Mouse (Mus musculus) retina, embryonic 14.5 days (tissue): ENCODE results near the gene Fkbp1b.
"Not testable (repeated sequence)": the region's sequence is repeated elsewhere in the genome, so short reads cannot be mapped to it uniquely, and the experiment has no call there.

Experiments used
- DNase-seq: peaks from one replicate; pipeline ENCODE4 v3.0.0-alpha.2; 2015; ENCODE audit warnings: low spot score

Gene Fkbp1b

GRCm38 (mm10) chr12:4841392-4841887 is at the start of gene Fkbp1b:
TSS of gene Fkbp1b (minus strand) at chr12:4841591.
- peak; percentile 67 for DNase-seq

DNA sequence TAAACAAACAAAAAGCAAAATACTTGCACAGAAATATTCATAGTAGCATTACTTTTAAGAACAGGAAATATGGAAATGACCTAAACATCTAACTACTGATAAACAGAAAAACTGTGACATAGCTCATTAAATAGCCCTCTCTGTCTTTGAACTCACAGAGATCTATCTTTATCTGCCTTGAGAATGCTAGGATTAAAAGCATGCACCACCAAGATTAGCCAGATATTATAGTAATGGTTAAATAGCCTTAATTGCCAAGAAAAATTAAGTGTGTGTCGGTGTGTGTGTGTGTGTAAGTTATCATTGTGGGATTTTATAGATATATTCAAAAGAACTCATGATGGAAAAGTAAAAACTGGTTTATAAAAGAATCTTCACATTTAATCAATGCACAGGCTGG is 48.5 kb upstream of the Fkbp1b start:
- no peak for DNase-seq

DNA sequence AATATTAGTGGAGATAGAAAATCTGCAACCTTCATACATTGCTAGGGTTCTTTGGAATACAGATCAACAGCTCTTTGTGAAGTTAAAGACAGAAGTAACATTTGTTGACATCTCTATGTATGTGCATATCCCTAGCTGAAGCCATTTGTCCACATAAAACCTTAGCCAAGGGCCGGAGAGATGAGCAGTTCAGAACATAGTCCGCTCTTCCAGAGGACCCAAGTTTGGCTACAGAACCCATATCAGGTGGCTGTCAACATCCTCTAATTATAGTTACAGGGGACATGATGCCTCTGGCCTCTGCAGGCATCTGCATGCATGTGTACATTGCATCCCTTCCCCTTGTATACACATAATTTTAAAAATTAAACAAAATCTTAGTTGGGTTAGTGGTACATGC is 47.9 kb upstream of the Fkbp1b start:
- DNase-seq: no peak

- DNase-seq: no peak
Measured at GRCm38 (mm10) chr12:4888739-4889138, 47.3 kb upstream of the Fkbp1b start.

- DNase-seq: not testable (repeated sequence)
Measured at GRCm38 (mm10) chr12:4886581-4886980, 45.2 kb upstream of the Fkbp1b start.

GRCm38 (mm10) chr12:4885062-4885461 is 43.7 kb upstream of the Fkbp1b start:
- no peak for DNase-seq

- DNase-seq: no peak
Measured at GRCm38 (mm10) chr12:4882086-4882485, 40.7 kb upstream of the Fkbp1b start.

GRCm38 (mm10) chr12:4879048-4879447 is 37.7 kb upstream of the Fkbp1b start:
- no peak for DNase-seq

DNA sequence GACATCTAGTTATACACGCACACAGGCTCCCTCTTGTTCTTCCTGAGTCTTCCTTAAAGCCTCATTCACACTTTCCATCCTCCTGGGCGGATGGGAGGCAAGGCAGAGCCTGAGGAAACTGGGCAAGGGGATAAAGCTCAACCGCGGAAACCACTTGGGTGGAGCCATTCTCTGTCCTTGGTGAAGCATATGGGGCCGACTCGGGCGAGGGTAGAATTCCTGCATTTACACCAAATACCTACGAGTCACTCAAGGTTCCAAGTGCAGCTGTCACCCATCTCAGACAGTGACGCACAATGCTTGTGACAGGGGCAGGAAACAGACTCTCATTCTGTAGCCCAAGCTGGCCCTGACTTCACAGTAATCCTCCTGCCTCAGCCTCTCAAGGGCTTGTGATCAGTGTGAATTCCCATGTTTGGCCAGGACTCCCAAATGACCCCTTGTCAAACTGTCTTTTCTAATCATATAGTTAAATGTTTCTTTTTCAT is 36.9 kb upstream of the Fkbp1b start:
- no peak for DNase-seq

DNA sequence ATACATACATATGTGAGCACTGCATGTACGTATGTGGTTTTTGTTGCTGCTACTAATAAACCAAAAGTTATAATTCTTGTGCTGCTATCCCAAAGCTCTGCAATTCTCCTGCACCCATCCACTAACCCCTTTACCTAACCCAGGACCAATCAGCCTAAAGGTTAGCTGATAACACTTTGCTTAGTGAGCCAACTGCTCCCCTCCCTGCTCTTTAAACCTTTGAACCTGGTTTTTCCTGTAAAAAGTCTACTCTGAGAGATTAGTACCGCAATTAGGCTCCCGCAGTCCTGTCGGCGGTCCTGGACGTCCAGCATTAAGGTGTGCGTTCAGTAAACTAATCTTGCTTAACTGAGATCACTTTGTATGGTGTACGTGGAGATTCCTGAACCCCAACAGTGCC is 34.2 kb upstream of the Fkbp1b start:
- no peak for DNase-seq

- peak; percentile 71 for DNase-seq
Measured at GRCm38 (mm10) chr12:4874161-4874927, 33.0 kb upstream of the Fkbp1b start, which contains the start of gene Mfsd2b. TSS of gene Mfsd2b (minus strand) at chr12:4874359.

- DNase-seq: no peak
Measured at GRCm38 (mm10) chr12:4873531-4873930, 32.1 kb upstream of the Fkbp1b start.

DNA sequence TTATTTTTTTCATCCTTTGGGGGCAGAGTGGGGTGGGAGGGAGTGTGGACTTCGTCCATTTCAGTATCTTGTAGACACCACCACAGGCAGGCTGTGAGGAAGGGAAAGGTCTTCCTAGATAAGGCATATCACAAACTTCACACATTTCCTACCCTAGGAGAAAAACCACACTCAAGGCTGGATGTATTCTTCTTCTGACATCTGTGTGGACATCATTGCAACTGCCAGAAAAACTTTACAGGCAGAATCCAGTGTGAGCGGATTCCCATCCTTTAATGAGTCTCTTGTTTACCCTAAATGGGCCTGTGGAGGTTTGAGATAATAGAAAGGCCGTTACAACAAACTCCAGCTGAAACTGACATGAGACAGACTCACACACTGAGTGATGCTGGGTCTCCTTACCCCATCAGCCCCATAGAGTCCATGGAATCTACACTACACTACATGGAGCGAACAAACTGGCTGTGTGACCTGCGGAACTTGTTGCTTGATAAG is 31.6 kb upstream of the Fkbp1b start:
- no peak for DNase-seq

DNA sequence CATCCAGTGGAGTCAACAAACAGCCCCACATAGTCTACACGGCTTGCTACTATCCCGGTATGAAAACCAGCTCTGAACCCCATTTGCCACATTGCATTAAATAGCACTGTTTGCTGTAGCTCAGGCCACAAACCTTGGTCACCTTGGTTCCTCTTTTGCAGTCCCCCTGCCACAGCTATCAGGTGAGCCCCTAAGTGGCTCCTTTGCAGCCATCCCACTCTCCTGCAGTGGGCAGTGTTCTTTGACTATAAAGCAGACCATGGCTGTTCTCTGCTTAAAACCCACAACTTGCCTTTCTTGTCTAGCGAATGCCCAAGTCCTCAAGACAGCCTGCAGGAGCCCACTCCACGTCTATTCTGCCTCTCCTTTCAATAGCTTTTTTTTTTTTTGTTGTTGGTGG is 30.9 kb upstream of the Fkbp1b start:
- no peak for DNase-seq

DNA sequence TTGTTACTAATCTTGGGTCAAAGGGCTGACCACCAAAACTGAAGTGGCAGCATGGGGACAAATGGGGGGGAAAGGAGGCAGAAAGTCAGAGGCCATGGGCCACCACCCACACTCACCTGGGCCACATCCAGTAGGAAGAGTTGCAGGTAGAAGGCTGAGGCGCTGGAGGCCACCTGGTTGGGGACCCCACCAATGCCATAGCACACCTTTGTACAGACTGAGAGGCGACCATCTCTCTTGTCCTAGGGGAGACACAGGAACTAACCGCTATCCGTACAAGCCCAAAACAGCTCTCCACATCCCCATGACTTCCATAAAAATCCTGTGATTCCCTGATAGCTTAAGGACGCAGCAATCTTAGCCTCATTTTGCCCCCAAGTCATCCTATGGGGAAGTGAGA is 29.9 kb upstream of the Fkbp1b start:
- DNase-seq: no peak

GRCm38 (mm10) chr12:4868924-4869323 is 27.5 kb upstream of the Fkbp1b start:
- DNase-seq: no peak

- no peak for DNase-seq
Measured at GRCm38 (mm10) chr12:4864338-4864690, 22.9 kb upstream of the Fkbp1b start.

DNA sequence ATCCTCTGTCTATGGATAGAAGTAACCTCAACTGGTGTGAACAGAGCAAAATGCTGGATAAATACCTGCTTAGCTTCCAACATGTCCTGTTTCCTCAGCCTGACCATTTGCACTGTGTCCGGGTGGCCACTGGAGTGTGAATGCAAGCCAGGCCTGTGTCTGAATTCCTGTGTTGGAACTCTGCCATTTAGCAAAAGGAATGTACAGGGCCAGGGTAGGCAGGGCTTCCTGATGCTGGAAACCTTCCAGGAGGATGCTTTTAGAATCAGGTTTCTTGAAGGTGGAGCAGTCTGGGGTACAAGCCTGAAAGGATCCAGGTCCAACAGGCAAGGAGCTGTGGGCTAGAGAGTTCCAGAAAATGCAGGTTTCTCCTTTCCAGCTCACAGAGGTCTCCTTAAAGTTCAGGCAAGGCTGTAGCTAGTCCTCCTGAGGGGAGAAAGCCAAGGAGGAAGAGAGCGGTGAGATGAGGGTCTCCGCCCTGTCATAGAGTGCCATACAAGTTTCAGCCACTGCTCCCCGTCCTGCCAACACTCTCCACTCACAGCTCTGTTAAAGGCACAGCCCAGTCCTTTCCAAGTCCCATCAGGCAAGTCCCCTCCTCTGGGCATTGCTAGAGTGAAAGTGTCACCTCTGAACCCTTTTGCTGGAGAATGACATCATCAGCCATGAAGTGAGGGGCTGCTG is 22.4 kb upstream of the Fkbp1b start:
- no peak for DNase-seq

GRCm38 (mm10) chr12:4862672-4863071 is 21.3 kb upstream of the Fkbp1b start:
- DNase-seq: no peak

DNA sequence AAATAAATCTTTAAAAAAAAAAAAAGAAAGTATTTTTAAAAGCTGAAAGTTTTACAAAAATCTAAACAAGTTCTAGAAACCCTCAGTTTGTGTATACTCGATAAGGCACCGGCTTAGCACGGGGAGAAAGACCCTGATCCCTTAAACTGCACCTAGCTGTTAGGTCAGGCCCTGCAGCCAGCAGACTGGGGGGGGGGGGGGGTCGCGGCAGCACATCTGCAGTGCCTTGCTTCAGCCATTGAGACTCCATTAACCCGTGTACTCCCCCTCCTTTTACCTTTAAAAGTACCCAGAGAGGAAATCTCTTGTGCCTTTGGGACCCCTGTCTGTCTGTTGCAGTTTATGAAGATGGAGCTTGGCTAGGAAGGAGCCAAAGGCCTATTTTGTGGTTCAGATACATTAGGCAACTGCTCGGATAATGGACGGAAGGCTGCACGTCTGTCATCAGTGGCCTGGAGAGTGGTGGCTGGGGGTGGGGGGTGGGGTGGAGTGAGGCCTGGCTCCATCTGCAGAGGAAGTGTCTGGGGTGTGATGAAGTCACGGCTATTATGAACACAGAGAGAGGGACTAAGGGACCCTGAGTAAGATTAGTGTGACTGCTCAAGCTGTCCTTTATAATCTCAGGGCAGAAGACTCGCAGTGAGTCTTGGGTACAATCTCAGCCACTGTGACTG is 18.0 kb upstream of the Fkbp1b start:
- DNase-seq: no peak

DNA sequence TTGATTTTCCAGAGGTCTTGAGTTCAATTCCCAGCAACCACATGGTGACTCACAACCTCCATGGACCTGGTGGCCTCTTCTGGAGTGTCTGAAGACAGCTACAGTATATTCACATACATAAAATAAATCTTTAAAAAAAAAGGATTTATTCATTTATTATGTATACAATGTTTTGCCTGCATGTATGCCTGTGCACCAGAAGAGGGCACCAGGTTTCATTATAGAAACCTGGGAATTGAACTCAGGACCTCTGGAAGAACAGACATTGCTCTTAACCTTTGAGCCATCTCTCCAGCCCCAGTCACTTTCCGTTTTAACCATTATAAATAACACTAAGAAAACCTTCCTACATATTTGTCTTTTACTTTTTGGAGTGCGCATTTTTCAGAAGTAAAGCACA is 15.4 kb upstream of the Fkbp1b start:
- no peak for DNase-seq

DNA sequence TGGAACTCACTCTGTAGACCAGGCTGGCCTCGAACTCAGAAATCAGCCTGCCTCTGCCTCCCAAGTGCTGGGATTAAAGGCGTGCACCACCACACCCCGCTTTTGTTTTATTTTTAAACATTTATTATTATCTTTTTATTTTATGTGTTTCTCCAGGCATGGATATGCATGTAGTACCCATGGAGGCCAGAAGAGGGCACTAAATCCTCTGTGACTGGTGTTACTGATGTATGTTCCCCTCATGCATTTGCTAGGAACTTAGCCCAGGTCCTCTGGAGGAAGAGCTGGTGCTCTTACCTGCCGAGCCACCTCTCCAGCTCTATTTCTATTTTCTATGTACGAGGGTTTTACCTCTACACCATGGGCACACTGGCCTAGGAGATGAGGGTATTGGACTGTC is 14.8 kb upstream of the Fkbp1b start:
- DNase-seq: no peak

GRCm38 (mm10) chr12:4843741-4844140 is 2.4 kb upstream of the Fkbp1b start:
- DNase-seq: peak; percentile 50
